Mouse (Mus musculus): ENCODE measurements around the gene Dtx3. TPM values are rescaled to one million over a fixed set of nuclear protein-coding genes. Genes with fewer than 3 reads are reported as not detected.
"Not testable (repeated sequence)": the region's sequence is repeated elsewhere in the genome, so short reads cannot be mapped to it uniquely, and the experiment has no call there.

The Dtx3 gene
- total RNA-seq, 4 experiments from 2014 or later, result 214 to 267 (median 229) TPM

- DNase-seq (ENCODE audit: low spot score in 2 of 2), result peak in 1 of 2 experiments; percentile 9
Measured at GRCm38 (mm10) chr10:127166771-127167613, 28.5 kb downstream of the Dtx3 start.

GRCm38 (mm10) chr10:127166404-127166715 is 29.2 kb downstream of the Dtx3 start:
- DNase-seq (ENCODE audit: low spot score in 2 of 2), result no peak

- no peak for DNase-seq (ENCODE audit: low spot score in 2 of 2)
Measured at GRCm38 (mm10) chr10:127165654-127166403, 29.7 kb downstream of the Dtx3 start.

- DNase-seq (ENCODE audit: low spot score in 2 of 2), result no peak
Measured at GRCm38 (mm10) chr10:127165354-127165653, 30.2 kb downstream of the Dtx3 start.

- DNase-seq (ENCODE audit: low spot score in 2 of 2), result peak in 1 of 2 experiments; percentile 78
Measured at GRCm38 (mm10) chr10:127164631-127165353, 30.7 kb downstream of the Dtx3 start, which contains the start of gene B4galnt1. Gene B4galnt1 (plus strand): TSS chr10:127165225.

GRCm38 (mm10) chr10:127164190-127164589 is 31.3 kb downstream of the Dtx3 start:
- no peak for DNase-seq (ENCODE audit: low spot score in 2 of 2)

- not testable (repeated sequence) for DNase-seq (ENCODE audit: low spot score in 2 of 2)
Measured at GRCm38 (mm10) chr10:127162771-127163261, 32.7 kb downstream of the Dtx3 start.

- DNase-seq (ENCODE audit: low spot score in 2 of 2), result no peak
Measured at GRCm38 (mm10) chr10:127160728-127161127, 34.8 kb downstream of the Dtx3 start.

GRCm38 (mm10) chr10:127160081-127160480 is 35.4 kb downstream of the Dtx3 start:
- DNase-seq (ENCODE audit: low spot score in 2 of 2), result peak in 1 of 2 experiments; percentile 36

- DNase-seq (ENCODE audit: low spot score in 2 of 2), result no peak
Measured at GRCm38 (mm10) chr10:127158471-127158870, 37.1 kb downstream of the Dtx3 start.

GRCm38 (mm10) chr10:127156511-127156910 is 39.0 kb downstream of the Dtx3 start:
- no peak for DNase-seq (ENCODE audit: low spot score in 2 of 2)

- DNase-seq (ENCODE audit: low spot score in 2 of 2), result no peak
Measured at GRCm38 (mm10) chr10:127156089-127156488, 39.4 kb downstream of the Dtx3 start.

GRCm38 (mm10) chr10:127154652-127155051 is 40.9 kb downstream of the Dtx3 start:
- no peak for DNase-seq (ENCODE audit: low spot score in 2 of 2)

GRCm38 (mm10) chr10:127154241-127154640 is 41.3 kb downstream of the Dtx3 start:
- no peak for DNase-seq (ENCODE audit: low spot score in 2 of 2)

GRCm38 (mm10) chr10:127153323-127153722 is 42.2 kb downstream of the Dtx3 start:
- DNase-seq (ENCODE audit: low spot score in 2 of 2), result no peak

GRCm38 (mm10) chr10:127152556-127152955 is 43.0 kb downstream of the Dtx3 start:
- not testable (repeated sequence) for DNase-seq (ENCODE audit: low spot score in 2 of 2)

- not testable (repeated sequence) for DNase-seq (ENCODE audit: low spot score in 2 of 2)
Measured at GRCm38 (mm10) chr10:127151233-127151632, 44.3 kb downstream of the Dtx3 start.

- no peak for DNase-seq (ENCODE audit: low spot score in 2 of 2)
Measured at GRCm38 (mm10) chr10:127150471-127150872, 45.1 kb downstream of the Dtx3 start.

- no peak for DNase-seq (ENCODE audit: low spot score in 2 of 2)
Measured at GRCm38 (mm10) chr10:127147135-127147534, 48.4 kb downstream of the Dtx3 start.

GRCm38 (mm10) chr10:127145303-127145702 is 50.2 kb downstream of the Dtx3 start:
- no peak for DNase-seq (ENCODE audit: low spot score in 2 of 2)

GRCm38 (mm10) chr10:127144536-127144935 is 51.0 kb downstream of the Dtx3 start:
- DNase-seq (ENCODE audit: low spot score in 2 of 2), result no peak

GRCm38 (mm10) chr10:127143228-127143627 is 52.3 kb downstream of the Dtx3 start:
- no peak for DNase-seq (ENCODE audit: low spot score in 2 of 2)

All from layer of hippocampus, adult 8-10 months (tissue).